Mouse (Mus musculus): Measurements from ENCODE around the gene Cbx3. TPM values are rescaled to one million over a fixed set of nuclear protein-coding genes. Genes with fewer than 3 reads are reported as not detected.
A peak's percentile ranks its signal among the peaks of the same experiment; 100 is the strongest.

Cbx3 gene
- 100 to 1,000 TPM in 1 of 2 experiments, 10 to 100 TPM in 1; 88.4 to 111 TPM for total RNA-seq (2021)
- long read RNA-seq, experiment 1, transcript Cbx3-201 (6 exons, 1,889 nt), result major isoform, 166 of 215 reads
- long read RNA-seq, experiment 1, transcript Cbx3-206 (2 exons, 308 nt), result minor isoform, 38 of 215 reads
- long read RNA-seq, experiment 1, partial matches to known transcripts, result 4 of 215 reads
- long read RNA-seq, experiment 1, other reads (novel, unspliced or antisense), result 5 of 215 reads
- long read RNA-seq, experiment 2, transcript Cbx3-201 (6 exons, 1,889 nt), result major isoform, 23 of 24 reads
- long read RNA-seq, experiment 2, partial matches to known transcripts, result 0 of 24 reads
- long read RNA-seq, experiment 2, other reads (novel, unspliced or antisense), result 0 of 24 reads

DNA sequence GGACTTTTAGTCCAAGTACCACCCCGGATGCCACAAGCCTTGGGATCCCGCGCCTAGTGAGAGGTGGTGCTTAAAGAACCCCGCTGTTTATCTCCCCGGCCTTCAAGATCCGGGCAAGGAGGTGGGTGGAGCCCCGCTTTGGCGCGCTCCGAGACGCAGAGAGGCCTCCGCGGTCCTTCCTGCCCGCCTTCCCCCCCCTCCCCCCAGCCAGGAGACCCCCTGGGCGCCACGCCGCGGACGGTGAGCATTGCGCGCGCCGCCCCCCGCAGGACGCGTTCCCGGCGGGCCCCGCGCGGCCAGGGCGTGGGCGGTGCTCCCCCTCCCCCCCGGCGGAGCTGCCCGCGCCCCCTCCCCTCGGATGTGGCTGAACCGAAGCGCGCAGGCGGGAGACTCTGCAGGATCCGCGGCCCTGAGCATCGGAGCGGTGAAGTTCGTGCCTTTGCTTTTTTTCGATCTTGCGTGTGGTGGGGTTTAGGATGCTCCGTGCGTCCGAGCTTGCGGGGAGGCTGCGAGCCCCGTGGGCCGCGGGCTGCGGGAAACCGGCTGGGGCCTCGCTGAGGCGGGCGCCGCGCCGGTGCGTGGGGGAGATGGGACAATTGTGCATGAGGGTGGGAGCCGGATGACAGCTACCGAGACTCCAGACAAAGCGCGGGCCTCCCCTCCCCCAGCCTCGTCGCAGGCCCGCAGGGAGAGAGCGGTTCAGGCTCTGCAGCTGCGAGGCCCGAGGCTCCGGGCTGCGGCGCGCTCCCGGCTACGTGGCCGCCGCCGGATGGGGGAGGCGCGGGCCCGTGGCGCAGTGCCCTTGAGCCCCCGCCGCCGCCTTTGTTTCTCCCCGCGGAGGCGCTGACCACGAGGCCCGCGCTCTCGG, at the start of gene Cbx3:
TSS of gene Cbx3 (plus strand) at position 50 of the 868 bp plus-strand sequence.
- DNase-seq, result peak; percentile 83 to 93

DNA sequence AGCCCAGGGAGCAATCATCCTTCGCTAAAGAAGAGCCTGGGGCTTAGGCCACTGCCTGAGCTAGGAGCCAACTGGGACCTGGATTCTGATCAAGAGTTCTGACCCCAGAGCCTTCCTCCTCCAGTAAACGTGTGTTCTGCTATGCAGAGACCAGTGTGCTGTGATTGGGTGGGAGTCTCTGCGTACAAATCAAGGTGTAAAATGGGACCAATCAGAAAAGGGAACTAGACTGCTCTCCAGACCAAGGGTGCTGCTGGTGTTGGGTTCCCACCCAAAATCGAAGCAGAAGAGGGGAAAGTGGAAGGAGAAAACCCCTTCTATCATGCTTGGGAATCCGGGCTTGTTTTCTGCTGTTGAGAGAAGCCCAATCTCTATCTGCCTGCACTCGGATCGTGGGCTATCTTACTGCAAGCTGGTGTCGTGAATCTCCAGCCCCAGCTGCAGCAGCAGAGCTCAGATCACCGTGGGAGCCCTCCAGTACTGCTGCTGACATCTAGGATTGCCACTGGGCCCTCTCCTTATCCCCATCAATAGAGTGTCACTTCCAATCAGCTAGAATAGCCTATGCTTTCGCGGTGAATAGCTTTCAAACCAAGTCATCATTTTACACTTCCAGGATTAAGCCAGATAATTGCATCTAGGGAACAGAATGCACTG, 46.6 kb upstream of the Cbx3 start:
- DNase-seq, result no peak

DNA sequence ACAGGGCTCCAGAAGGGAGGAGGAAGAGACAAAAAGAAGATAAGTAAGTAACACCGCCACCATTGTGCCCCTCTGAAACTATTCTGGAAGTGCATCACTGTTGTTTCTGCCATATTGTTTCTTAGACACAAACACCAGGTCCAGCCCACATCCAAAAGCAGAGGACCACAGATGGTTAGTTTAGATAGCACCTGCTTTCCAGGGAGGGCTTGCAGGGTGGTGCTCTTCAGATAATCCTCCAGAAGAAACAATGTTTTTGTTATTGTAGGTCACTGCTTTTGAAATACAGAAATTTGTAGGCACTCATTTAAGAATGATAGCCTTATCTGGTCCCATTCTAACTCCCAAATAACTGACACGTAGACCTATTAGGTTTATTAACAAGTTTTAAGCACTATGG, 45.6 kb upstream of the Cbx3 start:
- no peak for DNase-seq

DNA sequence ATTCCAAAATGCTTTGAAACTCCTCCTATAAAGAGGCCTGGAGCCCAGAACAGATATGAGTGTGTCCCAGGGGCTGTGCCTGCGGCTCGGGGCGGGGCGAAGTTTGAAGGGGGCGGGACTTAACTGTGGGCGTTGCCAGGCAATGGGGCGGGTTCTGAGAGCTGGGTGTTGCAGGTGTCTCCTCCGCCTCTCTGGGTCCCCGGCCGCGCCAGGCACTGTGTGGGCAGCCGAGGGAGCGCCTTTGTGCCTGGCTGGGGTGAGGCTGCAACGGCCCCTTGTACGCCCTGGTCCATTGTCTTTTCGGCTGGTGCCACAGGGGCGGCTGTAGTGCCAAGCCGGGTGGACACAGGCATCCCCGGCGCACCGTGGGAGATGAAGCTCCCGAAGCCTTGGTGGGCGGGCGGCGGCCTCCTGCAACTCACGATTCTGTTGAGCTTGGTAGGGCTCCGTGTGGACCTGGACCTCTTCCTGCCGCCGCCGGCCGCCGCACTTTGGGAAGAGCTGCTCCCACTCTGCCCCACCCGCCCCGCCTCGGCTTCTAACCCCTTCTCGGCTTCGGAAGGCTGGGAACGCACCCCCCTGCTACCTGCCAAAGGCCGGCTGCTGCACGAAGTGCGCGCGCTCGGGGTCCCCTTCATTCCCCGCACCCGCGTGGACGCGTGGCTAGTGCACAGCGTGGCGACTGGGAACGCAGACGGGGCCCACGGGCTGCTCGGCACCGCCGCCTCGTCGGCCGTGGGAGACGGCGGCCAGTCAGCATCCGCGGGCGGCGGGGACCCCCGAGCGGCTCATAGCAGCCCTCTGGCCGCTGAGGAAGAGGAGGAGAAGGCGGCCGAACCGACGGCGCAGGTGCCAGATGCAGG, 37.4 kb upstream of the Cbx3 start, which contains the start of gene Nfe2l3:
TSS of gene Nfe2l3 (plus strand) at position 136 of the 863 bp plus-strand sequence.
- DNase-seq, result peak; percentile 65 to 71

DNA sequence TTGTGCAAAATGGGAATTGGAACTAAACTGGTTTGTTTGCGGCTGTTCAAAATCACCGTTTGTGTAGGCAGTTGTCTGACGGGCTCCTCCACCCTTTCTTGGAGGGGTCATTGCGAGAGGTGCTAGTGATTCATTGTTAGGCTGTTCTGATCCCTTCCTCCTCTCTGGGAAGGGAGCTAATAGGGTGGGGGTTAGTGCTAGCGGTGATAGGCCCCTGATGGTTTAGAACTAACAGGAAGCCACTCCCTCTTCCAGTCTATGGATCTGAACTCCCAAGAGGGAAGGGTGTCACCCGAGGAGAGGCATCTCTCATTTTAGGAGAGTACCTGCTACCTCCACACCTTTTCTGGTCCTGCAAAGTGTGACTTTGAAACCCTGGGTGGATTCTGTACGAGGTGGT, 35.9 kb upstream of the Cbx3 start:
- DNase-seq, result no peak

DNA sequence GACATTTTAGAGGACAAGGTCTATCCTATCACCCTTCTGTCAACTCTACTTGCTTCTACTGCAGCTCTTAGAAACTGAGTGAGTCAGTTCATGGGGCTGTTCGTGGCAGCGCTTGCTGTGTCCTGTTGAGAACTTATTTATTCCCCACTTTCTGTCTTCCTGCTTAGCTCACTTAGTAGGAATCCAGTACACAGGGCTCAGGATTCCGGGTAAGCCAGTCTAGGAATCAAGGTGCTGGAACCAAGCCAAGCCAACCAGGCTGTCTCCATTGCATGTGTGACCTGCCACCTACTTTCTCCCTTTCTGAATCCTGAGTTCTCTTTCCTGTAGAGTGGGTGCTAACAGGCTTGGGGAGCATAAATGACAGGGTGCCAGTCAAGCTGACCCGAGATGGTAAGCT, 32.5 kb upstream of the Cbx3 start:
- DNase-seq, result peak; percentile 28 to 52

DNA sequence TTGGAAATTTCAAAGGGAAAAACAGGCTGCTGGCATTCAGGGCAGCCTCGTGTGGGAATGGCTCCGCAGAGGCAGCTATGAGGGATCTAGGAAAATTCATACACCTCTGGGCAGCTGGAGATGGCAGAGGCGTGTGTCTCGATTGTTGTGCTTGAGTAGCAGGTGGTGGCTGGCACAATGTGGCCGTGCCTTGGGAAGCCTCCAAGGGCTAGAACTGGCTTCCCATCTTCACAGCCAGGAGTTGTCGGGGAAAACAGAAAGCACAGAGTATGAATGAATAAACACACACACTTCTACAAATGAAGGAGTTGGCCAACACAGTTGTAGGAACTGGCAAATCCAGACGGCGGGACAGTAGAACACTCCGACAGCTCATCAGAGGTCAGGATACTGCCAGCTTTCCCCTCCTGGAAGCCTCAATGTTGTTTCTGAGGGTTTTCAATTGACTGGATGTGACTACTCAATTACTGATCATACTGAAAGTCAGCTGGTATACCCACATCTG, 31.3 kb upstream of the Cbx3 start:
- DNase-seq, result no peak

DNA sequence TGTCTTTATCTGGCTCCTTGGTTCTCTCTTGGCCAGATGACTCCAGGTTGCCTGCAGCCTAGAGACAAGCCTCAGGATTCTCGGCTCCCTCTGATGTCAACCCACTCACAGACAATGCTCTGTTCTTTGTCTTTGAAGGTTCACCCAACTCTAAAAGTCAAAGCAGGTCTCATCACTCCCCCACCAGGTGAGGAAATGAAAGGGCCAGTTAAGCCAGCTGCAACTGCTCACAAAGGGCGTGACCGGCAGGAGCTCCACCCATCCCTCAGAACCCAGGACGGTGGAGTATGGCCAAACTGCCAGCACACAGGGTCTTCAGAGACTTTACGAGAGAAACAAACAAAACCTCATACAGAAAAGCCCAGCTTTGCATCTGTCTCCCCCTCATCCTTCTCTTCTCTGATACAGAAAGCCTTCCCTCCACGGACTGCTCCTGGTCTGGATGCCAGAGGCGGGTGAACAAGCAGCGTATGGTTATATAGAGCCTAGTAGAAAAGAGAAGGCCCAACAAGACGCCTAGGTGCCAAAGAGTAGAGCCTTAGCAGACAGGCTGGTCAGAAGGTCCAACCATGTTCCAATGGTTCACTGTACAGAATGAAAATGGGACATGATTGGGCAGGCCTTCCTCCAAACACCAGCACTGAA, 27.8 kb upstream of the Cbx3 start:
- no peak for DNase-seq

- no peak for DNase-seq
Measured at GRCm38 (mm10) chr6:51452927-51453503, 17.1 kb upstream of the Cbx3 start.

DNA sequence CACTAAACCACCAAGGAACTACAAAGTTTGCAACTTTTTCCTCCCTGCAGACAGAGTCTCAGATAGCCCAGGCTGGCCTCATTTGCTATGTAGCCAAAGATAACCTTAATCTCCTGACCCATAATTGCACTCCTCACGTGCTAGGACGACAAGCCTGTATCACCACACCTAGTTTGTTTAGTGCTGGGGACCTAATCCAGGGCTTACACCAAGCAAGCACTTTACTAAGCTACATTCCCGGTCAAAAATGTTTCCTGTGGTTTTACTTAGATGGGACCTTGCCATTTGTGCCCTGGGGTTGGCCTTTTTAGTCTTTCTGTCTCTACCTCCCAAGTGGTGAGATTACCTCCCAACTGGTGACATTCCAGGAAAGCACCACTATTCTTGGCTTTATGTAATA, 15.2 kb upstream of the Cbx3 start:
- no peak for DNase-seq

GRCm38 (mm10) chr6:51456198-51456597, 14.0 kb upstream of the Cbx3 start:
- DNase-seq, result no peak

DNA sequence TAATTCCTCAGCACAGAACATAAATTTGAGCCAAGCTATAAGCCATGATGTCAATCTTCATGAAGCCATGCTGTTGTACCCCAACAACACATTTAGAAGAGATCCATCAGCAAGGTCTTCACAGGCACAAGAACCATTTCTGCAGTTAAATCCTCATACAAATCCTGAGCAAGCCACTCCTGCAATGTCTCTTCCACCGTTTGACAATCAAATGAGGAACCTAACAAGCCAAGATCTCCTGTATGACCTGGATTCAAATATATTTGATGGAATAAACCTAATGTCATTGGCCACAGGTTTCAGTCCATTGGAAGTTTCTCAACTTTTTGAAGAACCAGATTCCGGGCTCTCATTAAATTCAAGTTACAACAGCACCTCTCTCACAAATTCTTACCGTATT, 12.9 kb upstream of the Cbx3 start:
- no peak for DNase-seq

DNA sequence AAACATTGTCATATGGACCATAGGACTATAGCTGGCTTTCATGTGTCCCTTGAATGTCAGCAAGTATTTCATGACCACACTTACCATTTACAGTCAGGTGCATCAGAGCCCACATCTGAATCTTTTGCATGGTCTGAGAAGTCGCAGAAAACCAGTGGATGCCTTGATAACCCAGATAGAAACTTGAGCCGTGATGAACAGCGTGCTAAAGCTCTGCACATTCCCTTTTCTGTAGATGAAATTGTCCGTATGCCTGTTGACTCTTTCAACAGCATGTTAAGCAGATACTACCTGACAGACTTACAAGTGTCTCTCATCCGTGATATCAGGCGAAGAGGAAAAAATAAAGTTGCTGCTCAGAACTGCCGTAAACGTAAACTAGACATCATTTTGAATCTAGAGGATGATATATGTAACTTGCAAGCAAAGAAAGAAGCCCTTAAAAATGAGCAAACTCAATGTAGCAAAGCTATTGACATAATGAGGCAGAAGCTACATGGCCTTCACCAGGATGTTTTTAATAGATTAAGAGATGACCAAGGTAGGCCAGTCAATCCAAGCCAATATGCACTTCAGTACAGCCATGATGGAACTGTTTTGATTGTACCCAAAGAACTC, 12.3 kb upstream of the Cbx3 start:
- DNase-seq, result no peak

DNA sequence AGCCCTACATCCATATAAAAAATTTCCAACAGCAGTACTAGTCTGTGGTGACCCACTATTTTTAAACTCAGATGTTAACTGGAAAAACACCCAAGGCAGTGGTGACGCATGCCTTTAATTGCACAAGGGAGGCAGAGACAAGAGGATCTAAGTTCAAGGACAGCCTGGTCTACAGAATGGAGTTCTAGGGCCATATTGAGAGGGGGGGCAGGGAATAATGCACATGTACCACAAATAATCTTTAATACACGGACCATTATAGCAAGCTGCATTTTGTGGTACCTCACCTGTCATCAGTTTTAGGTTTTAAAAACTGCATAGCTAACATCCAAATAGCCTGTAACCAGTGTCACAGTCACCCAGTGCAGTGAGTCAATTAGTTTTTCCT, 11.2 kb upstream of the Cbx3 start:
- peak; percentile 34 to 74 for DNase-seq

DNA sequence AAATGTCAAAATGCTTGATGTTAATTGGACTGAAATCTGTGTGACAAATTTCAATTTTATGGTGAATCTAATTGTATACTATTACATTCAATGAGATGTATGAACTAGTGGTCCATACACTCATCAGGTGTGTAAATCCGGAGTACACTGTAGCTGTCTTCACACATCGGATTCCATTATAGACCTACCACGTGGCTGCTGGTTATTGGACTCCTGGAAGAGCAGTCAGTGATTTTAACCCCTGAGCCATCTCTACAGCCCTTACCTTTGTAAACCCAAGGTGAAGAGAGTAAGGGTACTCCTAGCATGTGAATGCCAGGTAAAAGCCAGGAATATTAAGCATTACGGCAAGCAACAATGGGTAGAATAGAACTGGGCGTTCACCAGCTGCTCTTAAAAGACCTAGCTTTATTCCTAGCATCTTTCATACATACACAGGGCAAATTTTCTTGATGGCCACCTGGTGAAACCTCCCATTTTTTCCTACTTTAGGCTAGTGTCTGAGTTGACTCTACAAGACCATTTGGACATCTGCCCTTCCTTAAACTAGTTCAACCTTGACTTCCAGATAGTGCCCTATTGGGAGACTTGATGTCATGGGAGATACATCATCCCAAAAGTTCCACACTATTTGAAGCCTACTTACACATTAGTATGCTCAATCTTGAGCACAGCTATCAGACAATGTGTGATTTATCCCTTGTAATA, 10.7 kb upstream of the Cbx3 start:
- no peak for DNase-seq

DNA sequence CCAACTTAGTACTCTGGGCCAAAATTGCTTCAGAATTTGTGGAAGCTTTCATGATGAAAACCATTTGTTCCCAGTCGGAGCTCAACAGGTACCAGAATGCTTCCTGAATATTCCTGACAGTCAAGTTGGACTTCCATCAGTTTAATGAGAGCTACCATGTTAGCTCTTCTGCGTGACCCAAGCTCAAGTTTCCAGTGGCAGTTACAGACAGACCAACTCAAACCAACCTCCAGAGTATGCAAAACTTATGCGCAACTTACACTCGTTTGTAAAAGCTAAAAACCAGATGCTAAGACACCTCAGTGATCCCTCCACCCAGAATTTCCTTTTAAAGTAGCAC, 10.2 kb upstream of the Cbx3 start:
- DNase-seq, result no peak

DNA sequence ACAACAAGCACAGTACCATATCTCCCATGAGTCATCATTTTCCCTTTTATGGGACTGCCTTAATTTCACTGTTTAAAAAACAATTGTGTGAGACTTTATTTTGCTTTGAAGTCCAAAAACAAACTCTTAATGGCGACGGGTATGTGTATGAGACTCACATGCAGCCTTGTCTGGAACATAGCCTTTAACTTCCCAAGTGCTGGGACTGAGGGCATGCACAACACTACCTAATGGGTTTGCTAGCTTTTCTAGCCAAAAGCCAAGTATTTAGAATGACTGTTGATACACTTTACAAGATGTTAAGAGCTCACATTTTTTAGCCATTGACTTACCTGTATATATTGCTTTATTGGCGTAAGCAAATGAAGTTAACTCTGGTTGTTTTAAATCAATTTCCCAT, 9.8 kb upstream of the Cbx3 start:
- no peak for DNase-seq

- no peak for DNase-seq
Measured at GRCm38 (mm10) chr6:51467649-51468048, 2.5 kb upstream of the Cbx3 start.

- DNase-seq, result peak; percentile 77 to 83
Measured at GRCm38 (mm10) chr6:51468891-51469561, 1.1 kb upstream of the Cbx3 start.

Data from adrenal gland, postnatal 36 days (tissue).